Mouse (Mus musculus) megakaryocyte, embryonic 14.5 days (primary cell): ENCODE measurements around the gene Rbks.

Experiments used
- FLI1 ChIP-seq: IDR thresholded peaks from 2 replicates; pipeline ENCODE4 v1.6.1; 2012; ENCODE audit warnings: low read length, inconsistent platforms, mixed read lengths
- GATA1 ChIP-seq: IDR thresholded peaks from 3 replicates; pipeline ENCODE4 v1.6.1; 2012; ENCODE audit warnings: mixed read lengths, low read length, inconsistent platforms, borderline replicate concordance

DNA sequence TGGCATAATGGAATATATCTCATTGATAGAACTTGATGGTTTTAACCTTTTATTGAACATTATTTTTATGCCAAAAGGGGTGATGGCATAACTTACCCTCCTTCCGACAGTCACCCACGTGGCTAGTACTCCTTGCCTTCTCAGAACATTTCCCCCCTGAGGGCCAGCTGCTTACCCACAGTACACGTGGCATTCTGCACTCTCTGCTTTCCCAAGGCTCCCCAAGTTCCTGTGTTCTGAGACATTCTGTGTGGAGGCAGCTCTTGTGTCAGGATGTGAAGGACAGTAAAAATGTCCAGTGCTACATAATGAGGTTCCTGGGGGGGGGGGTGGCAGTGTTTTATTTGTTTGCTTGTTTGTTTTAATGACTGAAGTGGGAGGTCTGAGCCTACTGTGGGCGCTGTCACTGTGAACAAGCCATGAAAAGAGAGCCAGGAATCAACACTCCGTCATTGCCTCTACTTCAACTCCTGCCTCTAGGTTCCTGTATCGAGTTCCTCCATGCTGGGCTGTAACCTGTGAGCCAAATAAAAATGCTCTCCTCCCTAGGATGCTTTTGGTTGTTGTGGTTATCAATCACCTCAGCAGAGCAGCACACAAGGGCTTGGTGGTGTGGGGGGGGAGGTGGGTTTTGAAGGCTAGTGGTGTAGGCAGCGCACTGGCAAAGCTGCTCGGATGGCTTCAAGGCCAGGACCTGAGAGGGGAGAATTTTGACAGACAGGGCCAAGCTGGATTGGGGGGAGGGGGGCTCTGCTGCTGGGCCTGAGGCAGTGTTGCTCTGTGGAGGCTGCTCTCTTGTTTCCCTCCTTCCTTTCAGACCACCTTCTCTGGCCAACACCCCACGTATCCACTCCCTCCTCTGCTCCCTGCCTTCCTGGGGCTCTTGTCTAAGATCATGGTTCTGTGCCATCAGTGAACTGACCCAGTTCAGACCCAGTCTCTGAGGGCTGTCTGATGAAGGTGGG is 69.6 kb downstream of the Rbks start:
- TF ChIP-seq GATA1, result no peak
- TF ChIP-seq FLI1, result no peak
